Mouse (Mus musculus) urinary bladder, postnatal 36 days (tissue): ENCODE measurements around the gene Ippk.
A peak's percentile ranks its signal among the peaks of the same experiment; 100 is the strongest.

Source experiments
- DNase-seq, 2 experiments: peaks; one replicate each; pipeline ENCODE4 v3.0.0; 2022; ENCODE audit warnings: low spot score in 2 of 2, mixed read lengths in 1 of 2

The Ippk gene

GRCm38 (mm10) chr13:49420754-49421605, at the start of gene Ippk:
TSS of gene Ippk (plus strand) at chr13:49421249.
- DNase-seq: peak; percentile 97 to 98

- peak in 1 of 2 experiments; percentile 59 for DNase-seq
Measured at GRCm38 (mm10) chr13:49371428-49371899, 49.6 kb upstream of the Ippk start.

GRCm38 (mm10) chr13:49372370-49373060, 48.5 kb upstream of the Ippk start:
- peak; percentile 32 to 53 for DNase-seq

- DNase-seq: no peak
Measured at GRCm38 (mm10) chr13:49374304-49374703, 46.7 kb upstream of the Ippk start.

GRCm38 (mm10) chr13:49374730-49375129, 46.3 kb upstream of the Ippk start:
- DNase-seq: no peak

- DNase-seq: no peak
Measured at GRCm38 (mm10) chr13:49377608-49378007, 43.4 kb upstream of the Ippk start.

GRCm38 (mm10) chr13:49379301-49379700, 41.7 kb upstream of the Ippk start:
- no peak for DNase-seq

- DNase-seq: peak; percentile 84 to 86
Measured at GRCm38 (mm10) chr13:49381230-49381629, 39.8 kb upstream of the Ippk start.

GRCm38 (mm10) chr13:49382997-49383396, 38.1 kb upstream of the Ippk start:
- no peak for DNase-seq

GRCm38 (mm10) chr13:49384751-49385463, 36.1 kb upstream of the Ippk start:
- no peak for DNase-seq

- DNase-seq: no peak
Measured at GRCm38 (mm10) chr13:49391374-49391773, 29.7 kb upstream of the Ippk start.

- no peak for DNase-seq
Measured at GRCm38 (mm10) chr13:49393579-49393978, 27.5 kb upstream of the Ippk start.

GRCm38 (mm10) chr13:49394886-49395447, 26.1 kb upstream of the Ippk start:
- no peak for DNase-seq

GRCm38 (mm10) chr13:49396798-49397197, 24.3 kb upstream of the Ippk start:
- DNase-seq: no peak

- no peak for DNase-seq
Measured at GRCm38 (mm10) chr13:49398191-49398590, 22.9 kb upstream of the Ippk start.

GRCm38 (mm10) chr13:49400139-49400538, 20.9 kb upstream of the Ippk start:
- DNase-seq: peak; percentile 23 to 25

GRCm38 (mm10) chr13:49402628-49403027, 18.4 kb upstream of the Ippk start:
- DNase-seq: peak; percentile 71

GRCm38 (mm10) chr13:49407795-49408194, 13.3 kb upstream of the Ippk start:
- no peak for DNase-seq

GRCm38 (mm10) chr13:49421606-49421917, 513 bp downstream of the Ippk start:
- DNase-seq: no peak

GRCm38 (mm10) chr13:49421959-49422358, 910 bp downstream of the Ippk start:
- no peak for DNase-seq

- DNase-seq: no peak
Measured at GRCm38 (mm10) chr13:49426736-49427135, 5.7 kb downstream of the Ippk start.
